Mouse (Mus musculus) bone marrow macrophage, adult 2 months (primary cell): Measurements from ENCODE around the gene Vmn1r135.
"Not testable (repeated sequence)": the region's sequence is repeated elsewhere in the genome, so short reads cannot be mapped to it uniquely, and the experiment has no call there.

Source experiments
- CTCF ChIP-seq: IDR thresholded peaks from 2 replicates; pipeline ENCODE4 v1.5.1; 2012; ENCODE audit warnings: low read depth, mild to moderate bottlenecking, low read length, moderate library complexity
- POLR2A ChIP-seq: IDR thresholded peaks from 2 replicates; pipeline ENCODE4 v1.6.1; 2012; ENCODE audit warnings: mild to moderate bottlenecking, low read depth, low read length, borderline replicate concordance

GRCm38 (mm10) chr7:21832051-21832450 lies at the start of gene Vmn1r135:
- not testable (repeated sequence) for TF ChIP-seq CTCF, POLR2A
